Mouse (Mus musculus) activated CD4-positive, CD25-positive, alpha-beta regulatory T cell, adult 4 months (primary cell): ENCODE results near the gene Myo1a. TPM values are rescaled to one million over a fixed set of nuclear protein-coding genes. Genes with fewer than 3 reads are reported as not detected.
A peak's percentile ranks its signal among the peaks of the same experiment; 100 is the strongest.

Experiments
- ATAC-seq: one replicate; pipeline ENCODE4 v1.8.0; 2017
- polyA plus RNA-seq, 2 experiments: library from polyadenylated mRNA; unstranded; fragments of 100-300 nt; shearing (Covaris generic); gene quantifications; one replicate each; pipeline ENCODE4 v1.2.1; 2017

Myo1a gene
- polyA plus RNA-seq, 2 experiments from 2014 or later = not detected

DNA sequence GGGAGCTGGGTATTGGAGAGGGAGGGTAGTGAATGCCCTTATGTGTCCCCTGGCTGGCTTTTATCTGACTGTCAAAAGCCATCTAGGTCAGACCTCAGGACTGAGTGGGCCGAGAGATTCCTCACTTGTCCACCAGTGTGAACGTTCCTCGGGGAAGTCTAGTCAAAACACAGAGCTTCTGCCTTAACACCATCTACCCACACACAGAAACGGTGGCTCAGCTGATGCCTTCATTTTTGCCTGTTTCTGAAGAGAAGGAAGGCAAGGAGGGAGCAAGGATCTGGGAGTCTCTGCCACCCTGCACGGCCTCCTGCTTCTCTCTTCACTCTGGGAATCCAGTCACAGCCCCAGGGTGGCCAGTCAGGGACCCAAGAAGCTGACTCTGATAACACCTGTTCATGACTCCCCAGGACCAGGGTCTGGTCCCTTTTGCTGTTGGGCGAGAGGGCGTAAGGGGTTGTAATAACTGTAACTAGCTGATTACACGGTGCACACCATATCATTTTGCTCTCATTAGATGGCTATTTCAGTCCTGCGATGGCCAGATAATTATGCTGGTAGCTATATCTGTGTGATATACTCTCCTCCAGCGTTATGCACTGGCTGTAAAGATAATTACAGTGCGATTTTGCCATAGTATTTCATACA, 25.4 kb downstream of the Myo1a start:
- ATAC-seq = no peak

DNA sequence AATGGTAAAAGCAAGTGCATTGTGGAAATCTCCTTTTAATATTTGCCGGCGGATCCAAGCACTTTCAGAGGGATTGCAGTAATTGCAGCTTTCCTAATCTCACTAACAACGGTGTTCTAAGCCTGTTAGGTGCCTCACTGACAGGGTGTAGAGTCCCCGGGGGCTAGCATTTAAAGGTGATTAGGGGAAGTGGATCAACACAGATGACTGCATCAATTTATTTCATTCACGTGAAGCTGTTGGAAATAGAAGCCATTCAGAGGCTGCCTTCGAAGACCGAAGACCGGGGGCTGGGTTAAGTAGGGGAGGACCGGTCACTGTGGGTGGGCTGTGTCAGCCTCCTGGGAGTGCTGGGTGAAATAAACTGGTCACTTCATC, 26.0 kb downstream of the Myo1a start:
- ATAC-seq = no peak

DNA sequence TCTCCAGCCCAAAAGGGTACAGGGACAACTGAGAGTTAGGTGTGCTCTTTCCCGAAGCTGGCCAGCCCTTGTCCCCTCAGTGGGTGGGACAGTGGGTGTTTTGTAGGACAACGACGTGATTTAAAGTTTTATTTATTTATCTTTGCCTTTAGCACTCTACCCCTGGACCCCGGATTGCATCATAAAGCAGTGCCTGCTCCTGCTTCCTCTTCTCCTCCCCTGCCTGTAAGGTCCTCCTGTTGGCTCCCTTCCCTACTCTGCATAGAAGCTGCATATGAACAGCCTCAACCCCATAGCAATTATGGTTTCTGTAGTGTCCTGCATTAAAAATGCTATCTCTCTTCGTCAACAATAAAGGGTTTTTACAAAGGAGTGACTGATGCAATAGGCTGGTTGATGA, 26.4 kb downstream of the Myo1a start:
- ATAC-seq = no peak

DNA sequence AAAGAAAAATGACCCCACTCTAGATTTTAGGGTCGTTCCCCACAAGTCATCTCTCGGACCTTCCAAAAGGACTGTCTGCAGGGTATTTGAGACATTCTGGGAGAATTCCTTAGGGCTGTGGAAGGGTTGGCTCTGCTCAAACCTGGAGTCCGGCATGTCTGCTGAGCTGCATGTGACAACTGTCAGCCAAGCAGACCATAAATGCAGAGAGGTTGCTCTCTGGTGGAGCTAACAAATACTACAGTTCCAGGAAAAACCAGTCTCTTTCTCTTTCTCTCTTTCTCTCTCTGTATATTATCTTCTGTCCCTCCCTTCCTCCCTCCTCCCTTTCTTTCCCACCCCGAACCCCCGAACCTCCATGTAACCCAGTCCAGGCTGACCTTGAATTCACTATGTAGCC, 29.5 kb downstream of the Myo1a start:
- no peak for ATAC-seq

DNA sequence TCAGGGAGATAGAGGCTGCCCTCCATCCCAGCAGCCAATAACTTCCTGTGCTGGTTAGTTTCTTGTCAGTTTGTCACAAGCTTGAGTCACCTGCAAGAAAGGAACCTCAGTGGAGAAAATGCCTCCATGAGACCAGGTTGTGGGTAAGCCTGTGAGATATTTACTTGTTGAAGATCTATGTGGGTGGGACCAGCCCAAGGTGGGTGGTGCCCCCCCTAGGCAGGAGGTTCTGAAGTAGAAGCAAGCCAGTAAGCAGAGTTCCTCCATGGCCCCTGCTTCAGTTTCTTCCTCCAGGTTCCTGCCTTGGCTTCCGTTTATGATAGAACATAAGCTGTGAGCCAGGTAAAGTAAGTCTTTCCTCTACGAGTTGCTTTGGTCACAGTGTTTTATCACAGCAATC, 31.3 kb downstream of the Myo1a start:
- no peak for ATAC-seq

DNA sequence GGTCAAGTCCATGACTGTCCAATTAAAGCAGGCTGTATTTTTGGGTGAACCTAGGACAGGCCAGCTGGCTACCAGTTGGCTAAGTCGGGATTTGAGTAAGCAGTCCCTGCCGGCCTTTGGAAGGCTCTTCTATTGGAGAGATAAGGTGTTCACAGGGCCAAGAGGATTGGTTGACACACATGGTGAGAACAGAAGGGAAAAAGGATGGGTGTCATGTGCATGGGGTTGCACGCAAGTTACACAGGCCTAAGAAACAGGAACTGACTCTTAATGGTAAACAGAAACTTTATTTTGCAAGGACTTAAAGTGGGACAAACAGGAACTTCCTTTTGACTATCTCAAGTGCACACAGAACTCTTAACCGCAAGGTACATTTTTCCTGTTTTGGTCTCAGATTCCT, 31.9 kb downstream of the Myo1a start:
- ATAC-seq = no peak

DNA sequence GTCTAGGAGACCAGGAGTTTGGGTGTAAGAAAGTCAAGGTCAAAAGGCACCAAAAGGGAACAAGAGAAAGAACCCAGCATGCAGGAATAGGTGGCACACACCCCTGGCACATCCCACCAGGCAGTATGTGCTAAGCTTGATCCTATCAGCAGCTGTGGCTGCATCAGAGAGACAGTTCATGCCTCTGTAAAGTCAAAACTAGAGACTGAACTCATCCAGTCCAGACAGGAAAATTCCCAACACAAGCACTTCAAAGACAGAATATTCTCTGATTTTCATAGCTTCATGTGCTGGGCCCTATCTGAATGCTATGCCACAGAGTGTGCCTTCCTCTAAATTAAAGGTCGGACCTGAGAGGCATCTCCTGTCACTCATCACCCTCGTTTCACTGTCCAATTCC, 32.6 kb downstream of the Myo1a start:
- no peak for ATAC-seq

DNA sequence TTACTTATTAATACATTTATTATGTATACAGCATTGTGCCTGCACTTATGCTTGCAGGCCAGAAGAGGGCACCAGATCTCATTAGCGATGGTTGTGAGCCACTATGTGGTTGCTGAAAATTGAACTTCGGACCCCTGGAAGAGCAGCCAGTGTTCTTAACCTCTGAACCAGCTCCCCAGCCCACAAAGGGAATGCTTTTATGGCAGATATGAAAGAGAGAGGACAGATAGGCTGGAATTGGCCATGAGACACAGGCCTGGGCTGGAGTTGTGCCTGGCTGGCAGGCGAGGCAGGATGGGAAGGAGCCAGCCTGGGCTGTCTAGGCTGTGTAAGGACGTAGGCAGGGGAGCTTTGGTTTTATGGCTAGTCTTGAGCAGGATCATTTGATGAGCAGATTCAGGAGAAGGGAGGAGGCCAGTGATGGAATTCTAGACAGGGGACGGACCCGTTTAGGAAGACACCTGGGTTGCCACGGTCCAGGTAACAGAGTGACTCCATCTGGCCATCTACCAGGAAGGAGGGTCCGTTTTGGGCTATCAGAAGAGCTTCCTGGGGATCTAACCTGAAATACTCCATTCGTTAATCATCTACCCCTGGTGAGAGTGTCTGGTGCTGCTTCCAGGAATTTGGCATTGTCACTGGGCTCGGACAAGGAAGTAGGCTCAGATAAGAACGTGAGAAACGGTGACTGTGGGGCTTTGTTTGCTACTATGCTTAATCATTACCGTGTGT, 33.3 kb downstream of the Myo1a start:
- ATAC-seq = no peak

DNA sequence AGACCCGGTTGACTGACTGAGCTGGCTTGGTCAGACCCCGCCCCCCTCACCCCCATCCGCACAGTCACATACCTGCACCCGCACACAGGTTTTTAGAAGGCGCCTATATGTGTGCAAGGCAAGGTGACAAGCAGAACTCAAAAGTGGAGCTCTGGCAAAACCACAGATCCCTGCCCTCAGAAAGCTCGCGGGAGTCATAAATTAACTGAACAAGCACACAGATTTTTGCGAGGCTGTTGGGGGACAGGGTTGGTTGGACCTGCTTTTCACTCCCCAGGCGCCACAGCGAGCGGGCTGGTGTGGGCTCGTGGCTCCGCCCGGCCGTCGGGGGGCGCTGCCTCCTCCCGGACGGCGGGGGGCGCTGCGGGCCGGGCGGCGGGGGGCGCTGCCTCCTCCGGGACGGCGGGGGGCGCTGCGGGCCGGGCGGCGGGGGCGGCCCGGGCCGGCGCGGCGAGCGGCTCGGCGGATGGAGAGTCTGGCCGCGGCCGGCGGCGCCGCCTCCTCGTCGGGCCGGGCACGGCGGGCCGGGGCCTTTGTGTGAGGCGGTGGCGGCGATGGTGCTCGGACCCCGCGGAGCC, 34.2 kb downstream of the Myo1a start, which contains the start of gene Zbtb39:
Zbtb39 (plus strand) TSS at position 456 of the 578 bp plus-strand sequence.
- ATAC-seq = peak; percentile 67

DNA sequence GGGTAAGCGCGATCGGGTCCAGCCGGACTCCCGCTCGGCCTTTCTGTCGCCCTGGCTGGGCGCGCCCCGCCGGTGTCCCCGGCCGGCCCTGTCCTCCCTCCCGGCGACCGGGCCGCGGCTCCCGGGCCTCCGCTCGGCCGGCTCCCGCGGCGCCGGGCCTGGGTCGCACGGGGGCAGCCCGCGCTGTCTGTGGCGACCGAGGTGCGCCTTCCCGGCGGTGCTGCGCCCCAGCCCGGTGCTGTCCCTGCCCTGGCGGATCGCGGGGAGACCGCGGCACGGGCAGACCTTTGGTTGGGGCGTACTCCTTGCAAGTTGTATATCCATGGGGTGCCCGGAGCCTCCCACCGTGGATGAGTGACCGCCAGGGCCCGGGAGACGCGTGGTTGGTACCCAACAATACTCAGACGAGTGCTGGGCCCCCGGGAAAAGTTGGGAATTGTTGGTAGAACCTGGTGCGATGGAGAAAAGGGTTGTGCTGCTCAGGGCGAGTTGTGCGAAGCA, 34.7 kb downstream of the Myo1a start:
- ATAC-seq = peak; percentile 35

DNA sequence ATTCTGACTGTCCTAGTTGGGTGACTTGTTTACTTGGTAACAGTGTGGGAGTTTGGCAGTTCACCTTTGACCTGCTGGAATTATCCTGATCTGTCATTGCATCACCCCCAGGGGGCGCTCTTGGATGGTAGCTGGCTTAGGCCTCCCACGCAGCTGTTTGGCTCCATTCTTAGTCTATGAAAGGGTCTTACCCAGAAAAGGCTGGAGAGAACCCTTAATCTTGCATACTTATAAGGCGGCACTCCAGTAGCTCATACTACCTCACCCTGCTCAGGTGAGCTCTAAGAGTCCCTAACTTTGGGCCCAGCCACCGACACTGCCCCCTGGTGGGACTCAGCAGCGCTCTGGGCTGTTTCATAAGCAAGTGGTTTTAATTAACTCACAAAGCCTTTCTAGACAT, 39.7 kb downstream of the Myo1a start:
- no peak for ATAC-seq

DNA sequence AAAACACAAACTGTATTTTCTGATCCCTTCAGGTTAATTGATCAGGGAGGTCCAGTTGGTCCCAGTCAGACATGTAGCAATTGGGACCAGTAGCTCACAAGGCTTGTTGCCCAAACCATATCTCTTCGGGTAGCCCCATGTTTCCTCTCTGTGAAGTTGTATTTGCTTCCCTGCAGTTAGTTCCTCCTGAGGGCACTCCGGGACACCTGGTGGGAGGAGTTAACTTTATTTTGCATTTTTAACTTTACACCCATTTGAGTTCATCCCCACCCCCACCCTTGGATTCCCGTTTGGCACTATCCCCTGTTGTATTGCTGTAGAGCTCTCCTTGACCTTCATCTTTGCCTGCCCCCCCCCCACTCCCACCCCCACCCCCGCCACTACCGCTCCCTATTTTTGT, 40.9 kb downstream of the Myo1a start:
- ATAC-seq = no peak

DNA sequence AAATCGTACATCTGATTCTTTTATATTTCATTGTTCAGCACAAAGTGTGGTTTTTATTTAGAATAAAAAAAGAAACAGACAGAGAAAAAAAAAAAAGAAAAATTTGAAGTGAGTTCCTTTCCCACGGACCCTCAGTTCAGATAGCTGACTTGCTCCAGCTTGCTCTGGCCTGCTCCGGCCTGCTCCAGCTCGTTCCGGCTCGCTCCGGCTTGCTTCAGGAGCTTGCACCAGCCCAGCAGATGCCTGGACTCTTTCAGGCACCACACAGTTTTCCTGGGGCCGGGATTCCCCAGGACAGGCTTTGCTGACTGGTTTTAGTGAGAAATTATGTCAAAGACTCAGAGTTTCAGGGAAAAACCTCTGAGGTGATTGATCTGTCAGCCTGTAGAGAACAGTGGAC, 42.3 kb downstream of the Myo1a start:
- no peak for ATAC-seq

DNA sequence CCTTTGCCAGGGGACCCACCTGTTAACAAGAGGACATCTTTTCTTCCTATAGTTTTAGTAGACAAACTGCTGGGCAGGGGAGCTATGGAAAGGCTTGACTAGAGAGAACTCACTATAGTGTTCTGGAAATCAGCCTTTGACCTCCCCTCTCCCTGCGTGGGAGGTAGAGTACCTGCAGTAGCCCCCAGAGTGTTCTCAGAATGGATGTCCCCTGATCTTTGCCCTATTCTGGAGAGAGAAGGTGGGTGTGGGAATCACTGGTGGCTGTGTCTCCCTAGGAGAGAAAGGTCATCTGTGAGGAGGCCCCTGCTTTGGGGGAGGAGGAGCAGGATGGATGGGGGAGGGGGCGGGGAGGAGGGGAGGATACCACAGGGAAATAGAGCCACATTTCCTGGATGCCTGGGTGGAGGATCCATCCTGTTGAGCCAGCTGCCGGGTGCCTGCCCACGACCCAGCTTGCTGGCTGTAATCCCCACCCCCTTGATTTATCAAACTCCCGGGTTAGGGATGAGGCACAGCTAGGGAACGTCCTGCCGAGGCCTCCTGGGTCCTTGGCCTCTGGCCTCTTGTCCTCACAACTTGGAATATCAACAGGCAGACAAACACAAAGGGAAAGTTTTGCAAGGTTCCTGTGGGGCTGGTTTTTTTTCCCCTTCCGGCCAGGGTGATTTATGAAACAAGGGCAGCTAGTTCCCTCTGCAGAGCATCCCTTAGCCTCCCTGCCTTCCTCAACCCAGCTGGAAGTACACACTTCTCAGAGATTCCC, 44.1 kb downstream of the Myo1a start:
- ATAC-seq = no peak

DNA sequence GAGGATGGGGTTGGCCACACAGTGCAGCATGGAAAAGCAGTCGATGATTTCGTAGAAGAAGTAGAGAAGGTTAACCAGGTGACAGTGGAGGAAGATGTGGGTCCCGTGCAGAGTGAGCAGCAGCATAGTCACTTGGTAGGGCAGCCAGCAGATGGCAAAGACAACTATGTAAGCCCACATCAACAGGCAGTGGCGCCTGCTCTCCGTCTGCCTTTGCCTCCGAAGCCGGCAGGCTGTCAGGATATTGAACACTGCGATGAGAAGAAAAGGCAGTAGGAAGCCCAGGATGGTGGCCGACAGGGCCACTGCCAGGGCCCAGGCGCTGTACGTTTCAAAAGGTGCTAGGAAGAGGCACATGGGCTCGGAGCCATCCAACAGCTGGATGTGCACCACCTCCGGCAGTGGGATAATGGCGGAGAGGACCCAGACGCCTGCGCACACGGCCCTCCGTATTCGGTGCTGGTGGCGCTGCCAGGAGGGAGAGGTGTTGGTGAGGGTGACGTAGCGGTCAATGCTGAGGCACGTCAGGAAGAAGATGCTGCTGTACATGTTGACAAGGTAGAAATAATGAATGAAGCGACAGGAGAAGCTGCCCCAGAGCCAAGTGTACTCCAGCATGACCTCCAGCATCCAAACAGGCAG, 45.3 kb downstream of the Myo1a start:
- no peak for ATAC-seq

DNA sequence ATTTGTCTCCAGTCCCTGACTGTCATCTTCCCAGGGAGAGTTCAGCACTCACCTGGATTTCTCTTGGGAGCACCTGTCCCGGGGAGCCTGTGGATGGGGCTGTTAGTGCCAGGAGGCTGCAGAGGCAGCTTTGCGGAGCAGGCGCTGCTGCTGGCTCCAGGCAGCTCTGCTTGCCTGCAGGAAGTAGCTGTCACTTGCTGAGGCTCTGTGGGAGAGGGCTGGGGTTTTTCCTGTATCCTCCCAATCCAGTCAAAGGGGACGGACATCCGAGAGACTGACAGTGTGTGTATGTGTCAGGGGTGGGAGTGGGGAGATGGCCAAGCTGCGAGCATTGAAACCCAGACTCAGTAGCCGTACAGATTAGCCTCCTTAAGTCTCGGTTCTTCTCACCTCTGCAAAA, 46.6 kb downstream of the Myo1a start, which contains the start of gene Gpr182:
Gpr182 (minus strand) TSS at position 185 of the 400 bp plus-strand sequence.
- no peak for ATAC-seq

DNA sequence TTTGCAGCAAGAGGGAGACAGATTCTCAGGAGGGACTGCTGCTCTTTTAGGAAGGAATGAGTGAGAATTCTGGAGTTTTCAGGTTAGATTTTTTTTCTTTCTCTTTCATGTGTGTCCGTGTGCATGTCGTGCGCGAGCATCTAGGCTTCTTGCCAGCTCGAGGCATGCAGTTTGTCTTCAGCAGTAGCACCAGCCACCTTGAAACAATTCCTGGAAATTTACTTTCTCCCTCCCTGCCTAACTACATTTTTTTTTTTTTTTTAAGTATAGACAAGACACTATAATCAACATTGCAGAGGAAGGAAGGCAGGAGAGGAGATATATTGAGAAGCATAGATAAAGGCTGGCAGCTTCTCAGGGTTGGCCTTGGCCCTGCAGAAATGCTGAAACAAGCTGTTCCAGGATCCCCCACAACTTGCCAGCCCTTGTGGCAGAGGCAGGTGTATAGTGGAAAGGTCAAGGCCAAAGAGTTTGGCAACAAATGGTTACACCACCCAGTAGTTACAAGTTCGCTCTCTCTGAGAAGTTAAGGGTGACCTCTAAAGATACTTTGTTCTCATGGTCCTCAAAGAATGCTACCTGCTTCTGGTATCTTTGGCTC, 49.7 kb downstream of the Myo1a start:
- no peak for ATAC-seq

DNA sequence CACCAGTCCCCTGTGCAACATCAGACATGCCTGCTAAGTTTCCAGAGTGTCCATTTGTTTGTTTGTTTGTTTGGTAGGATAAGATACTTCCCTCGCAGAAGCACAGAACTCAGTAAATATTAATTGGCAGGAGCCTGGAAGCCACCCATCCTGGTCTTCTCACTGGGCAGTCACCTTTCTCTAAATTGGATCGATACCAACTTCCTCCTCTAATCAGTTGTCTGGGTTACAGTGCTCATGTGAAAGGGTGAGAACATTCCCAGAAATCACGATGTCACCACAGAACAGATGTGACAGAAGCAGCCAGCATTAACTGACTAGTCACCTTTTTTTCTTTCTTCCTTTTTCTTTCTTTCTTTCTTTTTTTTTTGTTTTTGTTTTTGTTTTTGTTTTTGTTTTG, 50.3 kb downstream of the Myo1a start:
- no peak for ATAC-seq

DNA sequence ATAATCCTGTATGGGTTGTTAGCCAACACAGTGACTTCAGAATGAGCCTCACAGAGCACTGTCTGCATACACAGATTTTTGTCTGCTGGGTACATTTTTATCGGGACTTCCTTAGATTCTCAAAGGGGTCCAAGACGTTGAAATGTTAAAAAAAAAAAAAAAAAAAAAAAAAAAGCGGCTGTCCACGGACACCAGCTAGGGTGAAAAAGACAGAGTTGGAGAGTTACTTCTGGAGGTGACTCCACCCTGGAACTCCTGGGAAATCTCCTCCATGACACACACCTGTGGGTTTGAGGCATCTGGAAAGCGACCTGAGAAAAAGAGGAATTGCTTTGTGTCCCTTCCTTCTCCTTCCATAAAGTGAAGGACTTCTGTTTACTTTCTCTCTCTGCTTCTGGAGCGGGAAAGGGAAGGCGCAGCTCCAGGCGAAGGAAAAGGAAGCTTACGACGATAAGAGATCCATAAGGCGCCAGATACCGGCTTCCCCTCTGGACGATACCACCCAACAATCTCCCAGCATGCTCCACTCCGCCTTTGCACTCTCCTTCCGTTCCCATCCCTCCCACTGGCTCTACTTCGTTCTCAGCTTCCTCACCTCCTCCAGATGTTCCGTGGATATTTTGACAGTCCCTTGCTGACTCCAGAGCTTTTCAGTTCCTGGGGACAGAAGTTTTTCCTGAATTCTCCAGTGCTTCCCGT, 50.9 kb downstream of the Myo1a start:
- no peak for ATAC-seq

DNA sequence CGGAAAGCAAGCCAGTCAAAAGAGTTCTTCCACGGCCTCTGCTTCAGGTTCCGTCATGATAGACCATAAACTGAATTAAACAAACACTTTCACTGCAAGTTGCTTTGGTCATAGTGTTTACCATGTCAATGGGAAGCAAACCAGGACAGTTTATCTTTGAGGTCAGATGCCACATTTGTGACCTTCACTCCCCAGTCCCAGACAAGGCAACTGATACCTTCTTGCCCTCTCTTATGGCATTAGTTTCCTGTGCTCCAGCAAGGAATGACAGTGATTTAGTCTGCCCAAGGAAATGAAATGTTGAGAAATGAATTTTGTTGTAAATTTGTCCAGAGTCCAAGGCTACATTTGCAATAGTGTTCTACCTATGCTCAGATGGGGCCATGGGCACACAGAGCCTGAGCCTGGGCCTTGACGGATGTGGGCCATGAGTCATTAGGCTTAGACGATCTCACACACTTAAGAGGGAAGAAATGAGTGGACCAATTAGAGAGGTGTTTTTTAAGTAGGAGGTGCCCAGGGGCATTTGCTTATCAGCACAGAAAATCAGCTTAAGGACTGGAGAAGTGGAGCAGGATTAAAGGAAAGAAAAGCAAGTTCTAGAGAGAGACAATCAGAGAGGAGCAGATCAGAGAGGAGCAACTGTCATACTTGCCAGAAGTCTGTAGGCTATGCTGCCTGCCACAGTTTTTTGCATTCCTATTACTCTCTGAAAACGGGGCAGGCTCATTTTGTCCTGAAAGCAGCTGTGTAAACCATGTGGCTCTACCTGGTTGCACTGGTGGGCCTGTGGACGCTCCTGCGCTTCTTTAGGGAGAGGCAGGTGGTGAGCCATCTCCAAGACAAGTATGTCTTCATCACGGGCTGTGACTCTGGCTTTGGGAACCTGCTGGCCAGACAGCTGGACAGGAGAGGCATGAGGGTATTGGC, 54.5 kb downstream of the Myo1a start, which contains the start of the genes Rdh1 and Rdh16f1:
Rdh1 (plus strand) TSS at position 541 of the 930 bp plus-strand sequence.
Rdh16f1 (plus strand) TSS at position 607 of the 930 bp plus-strand sequence.
- peak; percentile 40 for ATAC-seq
